Mouse (Mus musculus) ES-Bruce4 (cell line): ENCODE measurements around the gene Cbx8. TPM values are rescaled to one million over a fixed set of nuclear protein-coding genes. Genes with fewer than 3 reads are reported as not detected.

Source experiments
- H3K27ac ChIP-seq: 2 replicates; pipeline ENCODE4 v1.5.1; 2012; ENCODE audit warnings: low read length, inconsistent platforms; ENCODE audit not compliant: insufficient read depth
- H3K27me3 ChIP-seq: 2 replicates; pipeline ENCODE4 v1.6.1; 2012; ENCODE audit warnings: mild to moderate bottlenecking, low read length, inconsistent platforms; ENCODE audit not compliant: control insufficient read depth, poor library complexity, insufficient read depth, severe bottlenecking
- H3K36me3 ChIP-seq: 2 replicates; pipeline ENCODE4 v1.6.1; 2012; ENCODE audit warnings: inconsistent platforms, mild to moderate bottlenecking, low read length, moderate library complexity; ENCODE audit not compliant: control insufficient read depth, poor library complexity, insufficient read depth, severe bottlenecking
- H3K4me1 ChIP-seq: one replicate; pipeline ENCODE4 v1.8.1; 2011; ENCODE audit warnings: low read length; ENCODE audit not compliant: control insufficient read depth, insufficient read depth
- H3K4me3 ChIP-seq: 2 replicates; pipeline ENCODE4 v1.5.1; 2011; ENCODE audit warnings: low read depth, mild to moderate bottlenecking, low read length
- H3K9ac ChIP-seq: 2 replicates; pipeline ENCODE4 v1.6.1; 2012; ENCODE audit warnings: low read depth, mild to moderate bottlenecking, inconsistent platforms; ENCODE audit not compliant: poor library complexity, severe bottlenecking
- H3K9me3 ChIP-seq: replicated peaks from 2 replicates; pipeline ENCODE4 v1.6.1; 2012; ENCODE audit warnings: mild to moderate bottlenecking, low read length, inconsistent platforms; ENCODE audit not compliant: control insufficient read depth, poor library complexity, insufficient read depth, severe bottlenecking
- CTCF ChIP-seq: IDR thresholded peaks from one replicate; pipeline ENCODE4 v1.8.1; 2011; ENCODE audit warnings: low read depth, low read length
- EP300 ChIP-seq: IDR thresholded peaks from 2 replicates; pipeline ENCODE4 v1.6.1; 2011; ENCODE audit warnings: low read depth, low read length; ENCODE audit not compliant: insufficient read depth
- POLR2A ChIP-seq: IDR thresholded peaks from one replicate; pipeline ENCODE4 v1.8.1; 2011; ENCODE audit warnings: low read length; ENCODE audit not compliant: insufficient read depth
- polyA plus RNA-seq: library from polyadenylated mRNA; stranded (reverse); fragments of >200 nt; gene quantifications from 2 replicates; pipeline ENCODE4 v1.2.4, GENCODE M21; 2011; ENCODE audit warnings: low read depth; ENCODE audit not compliant: missing spikeins, insufficient read depth, insufficient read length

The Cbx8 gene
- polyA plus RNA-seq, 1 experiment: 0.75 TPM

DNA sequence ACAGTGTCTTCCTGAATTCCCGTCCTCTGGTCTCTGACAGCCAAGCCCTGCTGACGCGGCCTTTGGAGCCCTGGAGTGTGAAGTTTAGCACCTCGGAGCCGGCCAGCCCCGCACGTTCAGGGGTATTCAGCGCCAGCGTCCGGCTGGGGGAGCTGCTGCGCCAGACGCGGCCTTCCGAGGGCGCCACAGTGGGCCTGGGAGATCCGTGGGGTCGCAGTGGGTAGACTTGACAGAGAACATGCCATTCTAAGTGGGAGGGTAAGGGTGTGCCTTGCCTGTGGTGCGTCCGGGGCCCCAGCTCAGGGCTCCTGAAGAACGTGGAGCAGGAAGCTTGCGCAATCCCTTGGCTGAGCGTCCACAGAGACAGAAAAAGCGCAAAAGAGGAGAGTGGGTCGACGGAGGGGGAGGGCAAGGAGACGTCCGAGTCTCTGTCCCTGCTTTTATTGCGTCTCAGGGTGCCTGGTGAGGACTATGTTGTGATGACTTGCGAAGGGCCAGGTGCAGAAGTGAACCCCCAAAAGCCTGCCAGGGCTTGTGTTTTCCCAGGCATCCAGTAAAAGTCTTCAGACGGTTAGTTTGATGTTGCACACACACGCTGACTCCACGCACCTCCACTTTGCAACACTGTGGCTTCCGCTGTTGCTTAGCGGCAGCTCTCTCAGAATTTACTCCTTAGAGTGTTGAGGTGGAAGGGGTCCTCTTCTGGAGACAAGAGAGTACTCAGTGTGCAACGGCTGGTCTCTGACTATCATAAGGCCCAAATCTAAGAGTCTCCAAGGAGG, 46.7 kb upstream of the Cbx8 start:
- H3K4me3 ChIP-seq: no peak overlapping the region
- H3K9ac ChIP-seq: no peak overlapping the region
- H3K27ac ChIP-seq: no peak overlapping the region
- TF ChIP-seq EP300: no peak
- peak; percentile 4 for TF ChIP-seq CTCF
- H3K36me3 ChIP-seq: no peaks in the 10 kb centered on the region
- H3K9me3 ChIP-seq: no peaks in the 10 kb centered on the region
- peaks cover 61% of the 10 kb centered on the region for H3K27me3 ChIP-seq
- H3K4me1 ChIP-seq: no peaks in the 10 kb centered on the region

DNA sequence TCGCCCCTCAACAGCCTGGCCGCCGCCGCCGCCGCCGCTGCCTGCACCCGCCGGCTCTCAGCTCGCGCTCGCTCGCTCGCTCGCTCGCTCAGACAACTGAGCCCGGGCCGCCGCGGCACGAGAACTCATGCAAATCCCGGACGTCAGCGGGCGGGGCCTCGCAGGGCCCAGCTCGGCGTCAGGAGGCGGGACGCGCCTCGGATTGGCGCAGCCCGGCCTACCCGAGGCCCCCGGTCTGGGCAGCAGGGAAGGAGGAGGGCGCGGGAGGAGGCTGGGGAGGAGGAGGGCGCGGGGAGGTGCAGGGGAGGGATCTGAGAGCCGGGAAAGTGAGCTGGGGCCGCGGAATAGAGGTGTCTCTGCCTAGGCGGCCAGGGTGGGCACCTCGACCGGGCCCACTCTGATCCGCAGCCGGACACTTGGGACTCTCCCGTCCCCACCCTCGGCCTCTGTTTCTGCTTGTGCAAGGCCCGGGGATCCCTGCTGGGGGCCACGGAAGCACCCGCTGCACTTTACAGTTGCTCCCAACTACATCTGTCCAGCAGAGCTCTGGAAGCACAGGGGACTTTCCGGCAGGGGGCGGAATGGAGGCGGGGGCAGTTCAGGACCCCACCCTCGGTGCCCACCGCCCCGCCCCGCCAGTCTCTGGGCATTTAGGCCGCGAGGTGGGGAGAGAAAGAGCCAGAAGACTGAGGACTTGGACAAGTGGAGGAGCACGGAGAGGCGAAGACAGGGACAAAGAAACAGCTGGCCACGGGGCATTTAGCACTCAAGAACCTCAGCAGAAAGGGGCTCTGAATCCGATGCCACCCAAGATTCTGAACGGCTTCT, 45.6 kb upstream of the Cbx8 start, which contains the start of gene Cbx4:
Cbx4 (minus strand) TSS at position 78 of the 828 bp plus-strand sequence.
- Histone ChIP-seq H3K4me3 (peak within 1 kb of the TSS; percentile 82), H3K36me3 (no peaks in the 10 kb centered on the region), H3K4me1 (no peaks in the 10 kb centered on the region), H3K27ac (no peak within 1 kb of the TSS), H3K9ac (peak within 1 kb of the TSS; percentile 76), H3K27me3 (peaks cover 70% of the 10 kb centered on the region), H3K9me3 (no peaks in the 10 kb centered on the region)
- TF ChIP-seq POLR2A (no peak), CTCF (no peak), EP300 (no peak)

DNA sequence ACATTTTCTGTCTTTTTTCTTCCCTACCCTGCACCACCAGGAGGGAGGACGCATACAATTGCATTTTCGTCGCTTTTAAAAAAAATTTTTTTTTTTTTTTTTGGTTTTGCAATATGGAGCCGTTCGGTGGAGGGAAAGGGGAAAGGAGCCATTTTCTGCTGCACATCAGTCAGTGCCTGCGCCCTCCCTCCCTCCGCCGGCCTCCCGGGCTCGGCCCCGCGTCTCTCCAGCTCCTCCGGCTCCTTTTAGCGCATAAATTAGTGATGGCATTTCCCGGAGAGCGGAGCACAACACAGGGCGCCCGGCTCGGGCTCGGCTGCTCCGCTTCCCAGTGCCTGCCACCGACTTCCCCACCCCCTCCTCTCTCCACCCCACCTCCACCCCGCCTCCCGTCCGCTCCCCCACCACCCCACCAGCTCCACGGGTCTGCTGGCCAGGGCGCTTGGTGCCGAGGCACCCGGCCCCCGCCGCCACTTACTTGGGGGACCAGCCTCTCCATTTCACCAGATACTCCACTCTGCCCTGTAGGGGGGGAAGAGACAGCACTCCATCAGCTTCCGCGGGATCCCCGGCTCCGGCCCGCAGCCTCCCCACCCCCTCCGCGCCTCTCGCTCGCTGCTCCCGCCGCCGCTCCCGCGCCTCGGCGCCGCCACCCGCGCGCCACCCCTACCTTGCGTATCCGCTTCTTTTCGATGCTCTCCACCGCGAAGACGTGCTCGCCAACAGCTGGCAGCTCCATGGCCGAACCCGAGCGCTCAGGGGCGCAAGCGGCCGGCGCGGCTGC, 44.7 kb upstream of the Cbx8 start:
- Histone ChIP-seq H3K9ac (peak overlapping the region; percentile 76), H3K4me1 (no peaks in the 10 kb centered on the region), H3K27ac (no peak overlapping the region), H3K27me3 (peaks cover 71% of the 10 kb centered on the region), H3K9me3 (no peaks in the 10 kb centered on the region), H3K4me3 (peak overlapping the region; percentile 82), H3K36me3 (no peaks in the 10 kb centered on the region)
- no peak for TF ChIP-seq CTCF
- no peak for TF ChIP-seq POLR2A
- TF ChIP-seq EP300: no peak

DNA sequence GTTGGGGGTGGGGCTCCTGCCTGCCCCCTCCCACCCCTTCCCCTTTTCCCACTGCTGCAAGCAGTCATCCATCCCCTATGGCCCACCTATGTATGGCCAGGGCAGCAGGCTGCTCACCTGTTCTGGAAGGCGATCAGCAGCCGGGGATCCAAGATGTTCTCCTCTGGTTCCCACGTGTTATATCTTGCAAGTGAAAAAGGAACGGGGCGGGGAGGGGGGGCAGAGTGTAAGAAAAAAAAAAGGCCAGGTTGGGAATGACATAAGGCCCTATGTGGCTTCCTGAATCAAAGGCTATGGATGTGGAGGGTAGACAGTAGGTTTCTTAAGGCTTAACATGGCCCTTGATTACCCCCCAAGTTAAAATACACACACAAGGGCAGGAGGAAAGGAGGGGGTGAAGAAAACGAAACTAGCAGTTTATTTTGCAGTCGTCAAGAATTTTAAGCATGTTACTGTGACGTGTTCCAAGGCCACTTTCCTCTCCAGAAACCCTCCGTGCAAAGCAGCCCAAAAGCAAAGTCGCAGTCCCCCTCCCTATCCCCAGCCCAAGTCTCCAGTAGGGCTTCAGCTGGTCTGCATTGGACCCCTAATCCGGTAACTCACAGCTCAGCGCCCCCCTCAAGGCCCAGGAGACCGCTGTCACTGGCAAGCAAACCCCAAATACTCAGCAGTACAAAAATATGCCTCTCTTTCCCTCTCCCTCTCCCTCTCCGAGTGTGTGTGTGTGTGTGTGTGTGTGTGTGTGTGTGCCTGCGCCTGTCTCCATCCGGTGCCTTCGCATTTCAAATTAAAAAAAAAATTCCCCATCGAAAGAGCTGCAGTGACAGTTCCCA, 43.9 kb upstream of the Cbx8 start:
- H3K36me3 ChIP-seq: no peaks in the 10 kb centered on the region
- H3K4me3 ChIP-seq: no peak overlapping the region
- no peak overlapping the region for H3K9ac ChIP-seq
- H3K27ac ChIP-seq: no peak overlapping the region
- no peaks in the 10 kb centered on the region for H3K9me3 ChIP-seq
- no peak for TF ChIP-seq EP300
- peaks cover 64% of the 10 kb centered on the region for H3K27me3 ChIP-seq
- no peaks in the 10 kb centered on the region for H3K4me1 ChIP-seq

DNA sequence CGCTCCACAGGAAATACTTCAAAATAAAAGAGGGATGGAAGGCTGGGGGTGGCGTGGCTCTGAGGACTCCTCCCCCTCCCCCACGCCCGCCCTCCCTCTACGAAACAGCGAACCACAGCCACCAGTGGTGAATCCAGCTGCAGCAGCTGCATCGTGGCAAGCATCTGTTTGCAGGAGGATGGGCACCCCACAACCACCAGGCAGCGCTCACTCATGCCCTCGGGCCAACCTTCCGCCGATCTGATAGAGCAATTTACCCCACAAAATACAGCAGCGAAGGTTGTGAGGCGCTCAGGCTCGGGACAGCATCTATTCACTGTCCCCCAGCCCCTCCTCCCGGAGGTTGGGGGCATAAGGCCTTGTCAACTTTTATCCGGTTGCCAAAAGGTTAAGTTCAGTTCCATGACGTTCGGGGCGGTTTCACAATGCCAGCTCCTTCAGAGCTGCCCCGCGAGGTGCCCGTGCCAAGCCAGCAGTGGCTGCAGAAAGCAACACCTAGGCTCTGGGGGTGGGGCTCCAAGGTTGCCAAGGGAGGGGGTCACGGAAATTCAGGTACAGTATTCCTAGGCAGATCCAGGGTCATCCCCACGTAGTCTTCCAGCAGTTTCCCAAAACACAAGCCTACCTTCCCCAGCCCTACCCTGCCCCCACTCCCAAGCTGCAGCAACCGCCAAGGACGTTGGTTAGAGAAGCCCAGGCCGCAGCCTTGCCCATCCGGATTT, 43.1 kb upstream of the Cbx8 start:
- peaks cover 57% of the 10 kb centered on the region for H3K27me3 ChIP-seq
- H3K27ac ChIP-seq: no peak overlapping the region
- H3K9me3 ChIP-seq: no peaks in the 10 kb centered on the region
- TF ChIP-seq CTCF (no peak), POLR2A (no peak), EP300 (no peak)
- H3K36me3 ChIP-seq: no peaks in the 10 kb centered on the region
- H3K9ac ChIP-seq: no peak overlapping the region
- H3K4me1 ChIP-seq: no peaks in the 10 kb centered on the region
- no peak overlapping the region for H3K4me3 ChIP-seq
